Mouse (Mus musculus) thymus, adult 2 months (tissue): ENCODE measurements around the gene Htra3. TPM values are rescaled to one million over a fixed set of nuclear protein-coding genes. Genes with fewer than 3 reads are reported as not detected.

Experiments
- DNase-seq: peaks from one replicate; pipeline ENCODE4 v3.0.0; 2021
- H3K27ac ChIP-seq: fragments of 200-500 bp; 2 replicates; pipeline ENCODE4 v1.5.1; 2012; ENCODE audit warnings: low read length, control low read depth; ENCODE audit not compliant: control insufficient read depth, insufficient read depth
- H3K27me3 ChIP-seq: fragments of 200-500 bp; 2 replicates; pipeline ENCODE4 v1.6.1; 2012; ENCODE audit warnings: mild to moderate bottlenecking, low read length, moderate library complexity, mixed read lengths; ENCODE audit not compliant: control insufficient read depth, insufficient read depth
- H3K36me3 ChIP-seq: fragments of 200-500 bp; 2 replicates; pipeline ENCODE4 v1.6.1; 2012; ENCODE audit warnings: mild to moderate bottlenecking, low read length, moderate library complexity; ENCODE audit not compliant: control insufficient read depth, insufficient read depth
- H3K4me1 ChIP-seq: fragments of 200-500 bp; replicated peaks from 2 replicates; pipeline ENCODE4 v1.6.1; 2012; ENCODE audit warnings: low read length; ENCODE audit not compliant: control insufficient read depth, insufficient read depth
- H3K4me3 ChIP-seq: fragments of 200-500 bp; 2 replicates; pipeline ENCODE4 v1.5.1; 2012; ENCODE audit warnings: mild to moderate bottlenecking, low read length, control low read depth, moderate library complexity; ENCODE audit not compliant: control insufficient read depth, insufficient read depth
- CTCF ChIP-seq: fragments of 200-500 bp; IDR thresholded peaks from 2 replicates; pipeline ENCODE4 v1.5.1; 2012; ENCODE audit warnings: mild to moderate bottlenecking, control low read depth, low read length, moderate library complexity, borderline replicate concordance; ENCODE audit not compliant: control insufficient read depth, poor library complexity, insufficient read depth; ENCODE audit errors: extremely low read depth
- POLR2A ChIP-seq: fragments of 200-500 bp; IDR thresholded peaks from 2 replicates; pipeline ENCODE4 v1.6.1; 2012; ENCODE audit warnings: mild to moderate bottlenecking, low read length, control low read depth, moderate library complexity; ENCODE audit not compliant: control insufficient read depth, poor library complexity, insufficient read depth; ENCODE audit errors: extremely low read depth
- WGBS: fragments of 180-500 bp; shearing (Covaris S2); methylation state at CpG from one replicate; pipeline ENCODE4 v1.1.7; 2018; 5-methylcytosine and 5-hydroxymethylcytosine counted together
- polyA plus RNA-seq: library from polyadenylated mRNA; depleted of rRNA; stranded (reverse); fragments of >200 nt; gene quantifications from 2 replicates; pipeline ENCODE4 v1.2.3, GENCODE M21; 2012

The Htra3 gene
- polyA plus RNA-seq, 1 experiment: 37.3 TPM

DNA sequence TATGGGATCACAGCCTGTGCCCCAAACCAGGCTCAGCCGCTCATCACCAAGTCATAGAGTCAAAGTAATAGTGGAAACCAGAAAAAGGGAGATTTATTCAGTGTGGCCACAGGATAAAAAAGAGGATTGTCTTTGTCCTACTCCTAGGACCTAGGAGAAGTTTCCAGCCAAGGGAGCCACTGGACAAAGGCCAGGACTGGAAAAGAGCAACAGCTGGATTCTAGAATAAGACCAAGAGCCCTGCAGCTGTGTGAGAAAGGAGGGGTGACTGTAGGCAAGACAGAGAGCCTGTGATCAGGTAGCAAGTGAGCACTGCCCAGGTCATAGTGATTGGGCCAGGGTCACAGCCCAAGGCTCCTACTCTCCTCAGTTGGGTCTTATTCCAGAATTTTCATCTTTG, 32.7 kb downstream of the Htra3 start:
- no peaks in the 10 kb centered on the region for H3K27me3 ChIP-seq
- no peak overlapping the region for H3K27ac ChIP-seq
- H3K36me3 ChIP-seq: no peaks in the 10 kb centered on the region
- no peak overlapping the region for H3K4me3 ChIP-seq
- DNase-seq: no peak
- WGBS: 100% methylated on average over 1 of the region's 1 CpGs
- no peaks in the 10 kb centered on the region for H3K4me1 ChIP-seq
- TF ChIP-seq CTCF (no peak), POLR2A (no peak)

GRCm38 (mm10) chr5:35645938-35646493, 33.6 kb downstream of the Htra3 start:
- Histone ChIP-seq H3K4me1 (no peaks in the 10 kb centered on the region), H3K27me3 (no peaks in the 10 kb centered on the region), H3K27ac (no peak overlapping the region), H3K36me3 (no peaks in the 10 kb centered on the region), H3K4me3 (no peak overlapping the region)
- no peak for DNase-seq
- TF ChIP-seq POLR2A (no peak), CTCF (no peak)
- 46% methylated on average over 6 of the region's 6 CpGs for WGBS

DNA sequence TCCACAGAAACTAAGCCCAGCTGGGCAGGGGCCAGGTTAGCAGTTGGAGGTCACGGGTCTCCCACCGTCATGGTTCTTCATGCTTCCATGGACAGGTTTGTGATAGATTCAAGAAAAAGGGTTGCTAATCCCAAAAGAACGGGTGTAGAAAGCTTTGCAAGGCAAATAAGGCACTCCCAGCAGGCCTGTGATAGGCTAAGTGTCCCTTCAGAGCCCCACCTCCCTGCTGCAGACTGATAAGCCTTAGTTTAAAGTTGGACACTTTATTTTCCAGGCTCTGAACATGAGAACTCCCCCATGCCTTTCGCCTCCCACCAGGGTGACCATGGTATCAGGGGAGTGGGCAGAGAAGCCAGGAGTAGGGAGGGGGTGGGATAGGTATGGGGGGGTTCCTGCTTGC, 35.5 kb downstream of the Htra3 start:
- 81% methylated on average over 4 of the region's 4 CpGs for WGBS
- Histone ChIP-seq H3K4me1 (no peaks in the 10 kb centered on the region), H3K36me3 (no peaks in the 10 kb centered on the region), H3K27me3 (no peaks in the 10 kb centered on the region), H3K4me3 (no peak overlapping the region), H3K27ac (no peak overlapping the region)
- no peak for TF ChIP-seq POLR2A
- no peak for TF ChIP-seq CTCF
- DNase-seq: no peak

DNA sequence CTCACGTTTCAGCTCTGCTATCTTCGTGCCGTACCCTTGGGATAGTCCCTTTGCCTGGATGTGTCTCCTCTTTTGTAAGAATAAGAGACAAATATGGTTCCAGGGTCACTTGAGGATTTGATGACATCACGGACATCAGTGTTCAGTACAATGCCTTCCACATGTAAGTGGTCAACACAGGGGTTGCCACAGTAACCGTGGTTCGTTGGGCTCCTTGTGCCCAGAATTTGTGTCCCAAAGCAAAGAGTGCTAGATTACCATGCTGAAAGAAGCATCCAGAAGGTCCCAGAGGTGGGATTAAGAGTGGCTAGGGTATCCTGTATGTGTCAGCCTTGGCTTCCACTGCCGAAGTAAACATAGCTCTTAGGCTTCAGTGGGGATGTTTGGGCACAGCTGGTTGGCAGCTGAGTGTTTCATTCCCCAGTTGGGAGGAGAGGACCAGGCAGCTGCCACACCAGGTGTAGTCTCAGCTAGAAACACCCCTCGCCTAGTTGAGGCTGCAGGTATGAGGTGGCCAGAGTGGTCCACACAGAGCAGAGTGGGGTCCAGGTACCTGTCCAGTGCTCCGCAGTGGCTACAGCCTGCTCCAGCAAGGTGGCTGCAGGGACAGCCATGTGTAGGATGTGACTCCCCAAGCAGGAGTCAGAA, 36.1 kb downstream of the Htra3 start:
- Histone ChIP-seq H3K36me3 (no peaks in the 10 kb centered on the region), H3K27ac (no peak overlapping the region), H3K4me1 (no peaks in the 10 kb centered on the region), H3K27me3 (no peaks in the 10 kb centered on the region), H3K4me3 (no peak overlapping the region)
- WGBS: 89% methylated on average over 9 of the region's 9 CpGs
- TF ChIP-seq CTCF (no peak), POLR2A (no peak)
- DNase-seq: no peak

DNA sequence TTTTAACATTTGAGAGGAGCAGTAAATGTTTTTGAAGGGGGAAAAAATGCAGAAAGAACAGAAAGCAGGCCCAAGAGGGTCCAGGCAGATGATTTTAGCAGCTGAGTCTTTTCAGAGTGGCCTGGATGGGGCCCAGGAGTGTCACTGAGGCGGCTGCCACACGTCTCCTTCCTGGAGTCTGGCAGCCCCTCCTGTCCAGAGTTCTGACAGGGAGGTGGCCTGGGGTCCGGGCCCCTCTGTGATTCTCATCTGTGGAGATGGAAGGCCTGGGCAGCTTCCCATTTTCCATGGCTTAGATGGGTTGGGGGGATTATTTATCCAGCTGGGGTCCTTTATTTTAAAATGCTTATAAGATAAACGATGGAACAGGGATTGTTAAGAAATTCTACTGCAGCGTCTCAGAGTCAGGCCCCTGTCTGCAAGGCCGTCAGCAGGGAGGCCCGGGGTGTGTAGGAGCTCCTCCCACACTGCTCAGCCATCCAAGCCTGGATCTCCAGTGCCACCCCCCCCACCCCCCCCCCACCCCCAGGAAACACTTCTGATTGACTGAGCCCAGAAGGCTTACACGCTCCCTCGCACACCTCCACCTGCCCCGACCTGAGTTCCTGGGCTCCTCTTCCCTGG, 37.5 kb downstream of the Htra3 start:
- TF ChIP-seq CTCF (no peak), POLR2A (no peak)
- no peak for DNase-seq
- Histone ChIP-seq H3K27ac (no peak overlapping the region), H3K36me3 (no peaks in the 10 kb centered on the region), H3K4me1 (no peaks in the 10 kb centered on the region), H3K27me3 (no peaks in the 10 kb centered on the region), H3K4me3 (no peak overlapping the region)
- WGBS: 88% methylated on average over 10 of the region's 10 CpGs

GRCm38 (mm10) chr5:35636016-35636415, 43.6 kb downstream of the Htra3 start:
- TF ChIP-seq CTCF: no peak
- no peak for TF ChIP-seq POLR2A
- Histone ChIP-seq H3K27ac (no peak overlapping the region), H3K4me1 (no peaks in the 10 kb centered on the region), H3K36me3 (no peaks in the 10 kb centered on the region), H3K27me3 (no peaks in the 10 kb centered on the region), H3K4me3 (no peak overlapping the region)
- DNase-seq: no peak
- 95% methylated on average over 2 of the region's 2 CpGs for WGBS
